16 mouse cellular contexts compared by ENCODE assay signal in the genomic region with DNA sequence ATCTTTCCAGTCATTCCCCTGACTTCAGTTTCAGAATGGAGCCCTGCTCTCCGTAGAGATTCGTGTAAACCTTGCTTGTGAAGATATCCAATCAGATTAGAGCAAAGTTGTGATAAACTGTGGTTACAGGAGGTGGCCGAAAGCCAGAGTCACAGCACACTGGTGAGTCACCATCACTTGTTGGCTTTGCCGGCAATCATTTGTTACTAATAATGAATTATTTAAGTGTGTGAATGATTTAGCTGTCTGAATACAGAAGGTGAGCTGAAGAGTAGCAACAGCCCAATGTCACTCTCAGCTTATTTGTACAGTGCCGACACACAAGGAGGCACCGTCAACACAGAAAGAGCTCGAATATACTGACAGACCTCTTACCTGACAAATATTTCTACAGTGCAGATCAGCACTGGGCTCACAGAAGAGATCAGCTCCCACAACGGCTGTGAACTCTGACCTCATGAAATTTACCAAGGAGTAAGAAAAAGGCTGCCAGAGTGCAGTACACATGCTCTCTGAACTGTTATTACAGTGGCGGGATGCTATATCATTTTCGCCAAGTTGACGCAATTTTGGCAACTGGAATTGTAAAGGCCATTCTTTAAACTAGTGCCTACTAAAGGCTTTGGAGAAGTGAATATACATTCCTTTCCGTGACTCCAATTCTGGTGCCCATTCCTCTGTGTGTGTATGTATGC. TPM values are rescaled to one million over a fixed set of nuclear protein-coding genes. Genes with fewer than 3 reads are reported as not detected.
A peak's percentile ranks its signal among the peaks of the same experiment; 100 is the strongest.
DNase-seq lines count a peak whose midpoint lies in the region; ATAC-seq lines count a peak whose summit lies in the region.
"Had no signal": no experiment of that assay in that cellular context is flagged by ENCODE, and none has a peak within 500 bp of the region (broad histone marks: within the 10 kb centered on the region; RNA-seq: fewer than 3 reads in every experiment).

No protein-coding gene starts in this region.

- H3K4me3 ChIP-seq in heart, embryonic 13.5 days, result no peak overlapping the region
- H3K4me3 ChIP-seq: embryonic facial prominence, embryonic 13.5 days; gastrocnemius, adult 2 months; heart, embryonic 15.5 days; hindbrain, embryonic 15.5 days; midbrain, embryonic 10.5 days had no signal

- no peak overlapping the region for H3K27ac ChIP-seq in heart, embryonic 13.5 days (replicated peaks)
- H3K27ac ChIP-seq: embryonic facial prominence, embryonic 13.5 days; gastrocnemius, adult 2 months; heart, embryonic 15.5 days; hindbrain, embryonic 15.5 days; midbrain, embryonic 10.5 days had no signal

- H3K4me1 ChIP-seq in heart, embryonic 13.5 days, result peaks cover 16% of the 10 kb centered on the region
- H3K4me1 ChIP-seq: hindbrain, embryonic 15.5 days had no signal

- peak overlapping the region; percentile 12; the same call in 1 of the 2 replicates for H3K4me2 ChIP-seq in heart, embryonic 13.5 days
- H3K4me2 ChIP-seq: embryonic facial prominence, embryonic 13.5 days; heart, embryonic 15.5 days; hindbrain, embryonic 15.5 days had no signal

- H3K27me3 ChIP-seq in heart, embryonic 13.5 days (replicated peaks), result no peaks in the 10 kb centered on the region
- H3K27me3 ChIP-seq: embryonic facial prominence, embryonic 13.5 days; heart, embryonic 15.5 days; hindbrain, embryonic 15.5 days had no signal

- 56% methylated on average over 12 of the region's 12 CpGs for WGBS in heart, embryonic 13.5 days

- no peak for ATAC-seq in heart, embryonic 13.5 days (ENCODE audit: extremely low read depth, insufficient number of reproducible peaks, low FRiP score, low TSS enrichment)
- ATAC-seq in inflammation-experienced regulatory T-cells, adult 6 months, result peak; percentile 41
- ATAC-seq: forebrain, embryonic 14.5 days had no signal

- no peak overlapping the region for H3K9ac ChIP-seq in heart, embryonic 13.5 days
- H3K9ac ChIP-seq: embryonic facial prominence, embryonic 13.5 days; heart, embryonic 15.5 days; hindbrain, embryonic 15.5 days had no signal

- no peaks in the 10 kb centered on the region for H3K36me3 ChIP-seq in heart, embryonic 13.5 days
- H3K36me3 ChIP-seq: embryonic facial prominence, embryonic 13.5 days; heart, embryonic 15.5 days; hindbrain, embryonic 15.5 days; midbrain, embryonic 10.5 days had no signal

- no peak for DNase-seq in heart, postnatal 4 days
- DNase-seq in urinary bladder, postnatal 14 days (ENCODE audit: low spot score), result peak; percentile 5
- no peak for DNase-seq in urinary bladder, adult 18-20 months (ENCODE audit: low spot score in 2 of 2)
- DNase-seq in right cerebral cortex, adult 18-20 months, result no peak
- no peak for DNase-seq in kidney, postnatal 25 days
- no peak for DNase-seq in gastrocnemius, adult 8-10 months (ENCODE audit: low spot score in 2 of 2)
- DNase-seq: gastrocnemius, adult 2 months; layer of hippocampus, adult 9-11 months; lung, adult 18-20 months had no signal

- H3K9me3 ChIP-seq in heart, embryonic 13.5 days, result no peaks in the 10 kb centered on the region
- H3K9me3 ChIP-seq: embryonic facial prominence, embryonic 13.5 days; heart, embryonic 15.5 days; hindbrain, embryonic 15.5 days; midbrain, embryonic 10.5 days had no signal

RNA-seq across cellular contexts. Expression of gene Gm45716, which starts 9.2 kb away (rescaled TPM):
- 42.2 and 52.1 TPM in 2 replicates for polyA plus RNA-seq in heart, embryonic 13.5 days (2015; fragmentation: Nextera tagmentation; extraction: Ambion mirVana)
- total RNA-seq in heart, postnatal 4 days (2021), result 10 to 100 TPM; 26.6 to 30.4 TPM
- polyA plus RNA-seq in inflammation-experienced regulatory T-cells, adult 6 months (2017; shearing (Covaris generic)), result 1 to 10 TPM; 6.1 to 7.8 (median 7.5) TPM
- total RNA-seq in gastrocnemius, adult 8-10 months (2022), result 1 to 10 TPM; 1.7 to 3.3 (median 2.4) TPM

RNA-seq across cellular contexts. Expression of gene Mmd, which starts 52.6 kb away (rescaled TPM):
- polyA plus RNA-seq in heart, embryonic 13.5 days (2015; fragmentation: Nextera tagmentation; extraction: Ambion mirVana), result 84.1 and 99.1 TPM in 2 replicates
- 10 to 100 TPM; 58.0 to 58.8 TPM for total RNA-seq in heart, postnatal 4 days (2021)
- polyA plus RNA-seq in inflammation-experienced regulatory T-cells, adult 6 months (2017; shearing (Covaris generic)), result 10 to 100 TPM; 29.9 to 31.2 (median 30.7) TPM
- total RNA-seq in gastrocnemius, adult 8-10 months (2022), result 10 to 100 TPM in 2 of 4 experiments, 1 to 10 TPM in 2; 9.3 to 20.4 (median 12.4) TPM

Comparison
In these comparisons a context has a peak if more than half of its experiments do, and no peak if none do; other contexts are left out.
1. RNA of gene Gm45716, which starts 9.2 kb away (total RNA-seq): 26.6 to 30.4 TPM in heart, postnatal 4 days; 1.7 to 3.3 TPM in gastrocnemius, adult 8-10 months; every median in the first group is over 4 times any median in the second.